Mouse (Mus musculus): ENCODE results near the gene Slc16a14. TPM values are rescaled to one million over a fixed set of nuclear protein-coding genes. Genes with fewer than 3 reads are reported as not detected.
"Not testable (repeated sequence)": the region's sequence is repeated elsewhere in the genome, so short reads cannot be mapped to it uniquely, and the experiment has no call there.

The Slc16a14 gene
- polyA plus RNA-seq (2015; fragmentation: Nextera tagmentation; extraction: Ambion mirVana) = 0.24 and 0.27 TPM in 2 replicates

GRCm38 (mm10) chr1:84934503-84935333 is at the start of gene Slc16a14:
Slc16a14 (minus strand) TSS chr1:84935134.
- Histone ChIP-seq H3K36me3 (ENCODE audit: control insufficient read depth, insufficient read depth, low read length) (no peaks in the 10 kb centered on the region), H3K4me3 (replicated peaks; ENCODE audit: low read length) (peak within 1 kb of the TSS; percentile 55), H3K27ac (ENCODE audit: low read length) (no peak within 1 kb of the TSS), H3K4me2 (ENCODE audit: low read depth, low read length) (peak within 1 kb of the TSS; percentile 82), H3K27me3 (ENCODE audit: control insufficient read depth, insufficient read depth, low read length) (peaks cover 23% of the 10 kb centered on the region), H3K4me1 (ENCODE audit: control insufficient read depth, insufficient read depth, low read length) (0 out of 2 replicates have a peak, but pooled peaks cover 2% of the 10 kb centered on the region), H3K9ac (ENCODE audit: low read length) (peak within 1 kb of the TSS; percentile 66), H3K9me3 (replicated peaks; ENCODE audit: control insufficient read depth, low read length) (no peaks in the 10 kb centered on the region)
- ATAC-seq (ENCODE audit: insufficient read depth, low FRiP score) = peak; percentile 68
- under 1% methylated on average over 59 of the region's 59 CpGs for whole genome bisulfite sequencing

DNA sequence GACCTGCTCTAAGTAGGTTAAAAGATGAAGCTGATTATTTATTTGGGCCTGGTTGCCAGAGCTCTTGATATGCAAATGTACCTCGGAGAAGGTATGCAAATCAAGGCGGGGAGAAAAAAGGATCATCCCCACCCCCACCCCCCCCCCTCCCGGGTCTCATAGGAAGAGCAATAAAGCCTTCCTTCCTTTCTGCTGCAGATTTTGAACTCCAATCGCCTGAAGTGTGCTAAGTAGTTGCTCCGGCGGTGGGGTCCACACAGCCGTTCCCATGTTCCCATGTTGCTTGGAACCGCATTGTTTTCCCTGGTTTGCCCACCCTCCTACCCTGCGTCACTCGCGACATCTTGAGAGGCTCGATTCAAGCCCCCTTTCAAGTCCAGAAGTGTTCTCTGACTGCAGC is 26.8 kb upstream of the Slc16a14 start:
- H3K4me2 ChIP-seq (ENCODE audit: low read depth, low read length); H3K27me3 ChIP-seq (ENCODE audit: control insufficient read depth, insufficient read depth, low read length); H3K36me3 ChIP-seq (ENCODE audit: control insufficient read depth, insufficient read depth, low read length); H3K9ac ChIP-seq (ENCODE audit: low read length); ATAC-seq (ENCODE audit: insufficient read depth, low FRiP score); H3K9me3 ChIP-seq (replicated peaks; ENCODE audit: control insufficient read depth, low read length); H3K4me1 ChIP-seq (ENCODE audit: control insufficient read depth, insufficient read depth, low read length); H3K4me3 ChIP-seq (replicated peaks; ENCODE audit: low read length); H3K27ac ChIP-seq (ENCODE audit: low read length): not testable (repeated sequence)
- under 1% methylated on average over 12 of the region's 12 CpGs for WGBS

DNA sequence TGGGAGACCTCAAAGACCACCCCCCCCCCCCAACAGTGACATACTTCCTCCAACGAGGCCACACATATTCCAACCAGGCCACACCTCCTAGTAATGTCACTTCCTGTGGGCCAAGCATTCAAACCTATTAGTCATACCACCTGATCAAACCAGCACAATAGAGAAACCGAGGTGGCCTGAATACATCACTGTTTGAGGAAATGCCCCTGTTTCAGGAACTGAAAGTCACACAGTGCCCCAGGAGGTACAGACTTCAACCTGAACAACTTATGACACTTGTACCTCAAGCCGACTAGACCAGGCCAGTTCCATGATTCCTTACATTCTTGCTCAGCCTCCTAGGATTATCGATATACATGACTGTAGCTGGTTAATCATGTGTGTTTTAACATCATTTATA is 22.8 kb upstream of the Slc16a14 start:
- WGBS = 81% methylated on average over 4 of the region's 4 CpGs
- H3K27me3 ChIP-seq (ENCODE audit: control insufficient read depth, insufficient read depth, low read length); H3K36me3 ChIP-seq (ENCODE audit: control insufficient read depth, insufficient read depth, low read length): not testable (repeated sequence)

GRCm38 (mm10) chr1:84956771-84957170 is 21.8 kb upstream of the Slc16a14 start:
- H3K9me3 ChIP-seq (replicated peaks; ENCODE audit: control insufficient read depth, low read length); H3K27ac ChIP-seq (ENCODE audit: low read length); ATAC-seq (ENCODE audit: insufficient read depth, low FRiP score); H3K36me3 ChIP-seq (ENCODE audit: control insufficient read depth, insufficient read depth, low read length); H3K4me2 ChIP-seq (ENCODE audit: low read depth, low read length); H3K27me3 ChIP-seq (ENCODE audit: control insufficient read depth, insufficient read depth, low read length); H3K9ac ChIP-seq (ENCODE audit: low read length); H3K4me1 ChIP-seq (ENCODE audit: control insufficient read depth, insufficient read depth, low read length); H3K4me3 ChIP-seq (replicated peaks; ENCODE audit: low read length): not testable (repeated sequence)
- 100% methylated on average over 3 of the region's 3 CpGs for WGBS

More for the DNA sequence above, 22.8 kb upstream of the Slc16a14 start:
- not testable (repeated sequence) for H3K27ac ChIP-seq (ENCODE audit: low read length); H3K9ac ChIP-seq (ENCODE audit: low read length); H3K4me3 ChIP-seq (replicated peaks; ENCODE audit: low read length); H3K9me3 ChIP-seq (replicated peaks; ENCODE audit: control insufficient read depth, low read length); H3K4me1 ChIP-seq (ENCODE audit: control insufficient read depth, insufficient read depth, low read length); H3K4me2 ChIP-seq (ENCODE audit: low read depth, low read length); ATAC-seq (ENCODE audit: insufficient read depth, low FRiP score)

DNA sequence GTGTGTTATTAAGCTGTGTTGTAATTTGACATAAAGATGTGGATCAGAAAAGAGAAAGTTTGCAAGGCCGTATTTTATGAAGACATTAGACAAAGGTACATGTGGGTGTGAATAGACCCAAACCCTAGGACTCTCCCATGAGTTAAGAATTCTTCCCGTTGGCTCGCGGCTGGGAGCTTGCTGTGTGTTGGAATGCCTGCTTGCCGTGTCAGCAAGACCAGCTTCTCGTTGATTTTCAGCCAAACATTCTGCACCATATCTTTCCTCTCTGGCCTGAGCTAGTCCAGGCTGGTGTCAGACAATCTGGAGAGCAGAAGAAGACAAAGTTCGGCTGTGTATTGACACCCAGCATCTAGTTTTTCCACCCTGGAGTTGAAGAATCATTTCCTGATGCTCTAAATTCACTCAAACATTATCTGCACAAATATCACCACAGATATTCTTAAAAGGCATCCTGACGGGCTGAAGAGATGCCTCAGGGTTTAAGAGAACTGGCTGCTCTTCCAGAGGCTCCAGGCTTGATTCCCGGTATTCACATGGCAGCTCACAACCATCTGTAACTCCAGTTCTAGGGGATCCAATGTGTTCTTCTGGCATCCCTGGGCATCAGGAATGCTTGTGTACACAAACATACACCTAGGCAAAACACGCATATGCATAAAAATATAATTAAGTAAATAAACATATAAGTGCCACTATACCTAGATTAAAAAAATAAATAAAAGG is 17.7 kb upstream of the Slc16a14 start:
- no peaks in the 10 kb centered on the region for H3K4me1 ChIP-seq (ENCODE audit: control insufficient read depth, insufficient read depth, low read length)
- H3K4me2 ChIP-seq (ENCODE audit: low read depth, low read length) = no peak overlapping the region
- H3K27ac ChIP-seq (ENCODE audit: low read length) = no peak overlapping the region
- H3K9me3 ChIP-seq (replicated peaks; ENCODE audit: control insufficient read depth, low read length) = no peaks in the 10 kb centered on the region; the same call in 1 of the 2 replicates
- no peak for ATAC-seq (ENCODE audit: insufficient read depth, low FRiP score)
- no peak overlapping the region for H3K9ac ChIP-seq (ENCODE audit: low read length)
- no peaks in the 10 kb centered on the region for H3K27me3 ChIP-seq (ENCODE audit: control insufficient read depth, insufficient read depth, low read length)
- H3K4me3 ChIP-seq (replicated peaks; ENCODE audit: low read length) = no peak overlapping the region
- H3K36me3 ChIP-seq (ENCODE audit: control insufficient read depth, insufficient read depth, low read length) = no peaks in the 10 kb centered on the region
- 71% methylated on average over 10 of the region's 10 CpGs for WGBS

DNA sequence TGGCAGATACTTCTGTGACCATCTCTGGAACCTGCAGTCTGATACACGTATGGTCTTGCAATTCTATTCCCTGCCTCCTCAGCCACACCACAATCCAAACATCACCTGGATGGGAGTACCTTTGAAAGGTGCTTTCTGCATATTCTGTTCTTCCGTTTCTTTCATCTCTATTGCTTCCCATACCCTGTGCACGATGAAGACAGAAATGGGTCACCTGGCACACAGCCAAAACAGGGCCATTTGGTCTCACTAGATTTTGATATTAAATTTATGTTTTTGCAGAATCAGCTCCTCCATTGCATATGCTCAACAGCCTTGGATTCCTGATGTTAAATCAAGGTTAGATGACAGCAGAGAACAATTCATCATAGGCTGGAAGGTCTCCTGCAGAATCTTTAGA is 16.6 kb upstream of the Slc16a14 start:
- Histone ChIP-seq H3K27me3 (ENCODE audit: control insufficient read depth, insufficient read depth, low read length) (no peaks in the 10 kb centered on the region), H3K9ac (ENCODE audit: low read length) (no peak overlapping the region), H3K4me3 (replicated peaks; ENCODE audit: low read length) (no peak overlapping the region), H3K27ac (ENCODE audit: low read length) (no peak overlapping the region), H3K9me3 (replicated peaks; ENCODE audit: control insufficient read depth, low read length) (no peaks in the 10 kb centered on the region; the same call in 1 of the 2 replicates), H3K4me2 (ENCODE audit: low read depth, low read length) (no peak overlapping the region), H3K36me3 (ENCODE audit: control insufficient read depth, insufficient read depth, low read length) (no peaks in the 10 kb centered on the region), H3K4me1 (ENCODE audit: control insufficient read depth, insufficient read depth, low read length) (no peaks in the 10 kb centered on the region)
- no peak for ATAC-seq (ENCODE audit: insufficient read depth, low FRiP score)
- 76% methylated on average over 3 of the region's 3 CpGs for WGBS

DNA sequence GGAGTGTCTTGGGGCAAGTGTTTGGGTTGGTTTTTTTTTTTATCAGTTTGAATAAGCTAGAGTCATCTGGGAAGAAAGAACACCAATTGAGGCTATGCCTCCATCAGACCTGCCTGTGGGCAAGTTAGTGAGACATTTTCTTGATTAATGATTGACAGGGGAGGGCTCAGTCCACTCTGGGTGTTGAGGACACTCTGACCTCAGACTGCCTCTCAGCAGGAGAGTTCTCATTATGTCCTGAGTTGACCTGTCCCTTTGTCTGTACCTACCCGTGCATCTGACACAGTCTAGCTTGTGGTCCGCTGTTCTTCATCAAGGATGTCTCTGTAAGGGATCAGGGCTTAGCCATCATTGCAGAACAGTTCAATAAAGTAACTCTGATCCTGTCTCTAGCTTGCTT is 12.5 kb upstream of the Slc16a14 start:
- Histone ChIP-seq H3K9me3 (replicated peaks; ENCODE audit: control insufficient read depth, low read length) (no peaks in the 10 kb centered on the region; the same call in 1 of the 2 replicates), H3K27ac (ENCODE audit: low read length) (no peak overlapping the region), H3K4me1 (ENCODE audit: control insufficient read depth, insufficient read depth, low read length) (no peaks in the 10 kb centered on the region), H3K4me2 (ENCODE audit: low read depth, low read length) (no peak overlapping the region), H3K27me3 (ENCODE audit: control insufficient read depth, insufficient read depth, low read length) (no peaks in the 10 kb centered on the region), H3K4me3 (replicated peaks; ENCODE audit: low read length) (no peak overlapping the region), H3K36me3 (ENCODE audit: control insufficient read depth, insufficient read depth, low read length) (no peaks in the 10 kb centered on the region), H3K9ac (ENCODE audit: low read length) (no peak overlapping the region)
- ATAC-seq (ENCODE audit: insufficient read depth, low FRiP score) = no peak
- 69% methylated on average over 2 of the region's 2 CpGs for WGBS

DNA sequence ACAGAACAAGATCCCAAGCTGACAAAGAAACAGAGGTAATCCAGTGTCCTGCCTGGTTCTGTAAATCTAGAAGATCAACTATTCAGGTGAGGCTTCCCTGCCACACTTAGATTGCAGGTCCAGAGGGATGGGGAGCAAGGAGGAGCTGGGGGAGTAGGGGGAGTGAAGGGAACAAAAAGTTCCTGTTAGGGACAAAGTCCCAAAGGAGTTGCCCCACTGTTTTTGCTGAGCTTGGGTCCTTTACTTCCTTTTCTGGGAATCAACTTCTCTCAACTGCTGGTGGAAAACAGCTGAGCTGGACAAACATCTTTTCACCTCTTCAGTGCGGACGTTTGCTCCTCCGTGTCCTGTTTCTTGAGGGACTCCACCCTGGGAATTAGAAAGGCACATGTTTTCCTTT is 11.0 kb upstream of the Slc16a14 start:
- Histone ChIP-seq H3K4me1 (ENCODE audit: control insufficient read depth, insufficient read depth, low read length) (no peaks in the 10 kb centered on the region), H3K4me3 (replicated peaks; ENCODE audit: low read length) (no peak overlapping the region), H3K27ac (ENCODE audit: low read length) (no peak overlapping the region), H3K27me3 (ENCODE audit: control insufficient read depth, insufficient read depth, low read length) (no peaks in the 10 kb centered on the region), H3K4me2 (ENCODE audit: low read depth, low read length) (no peak overlapping the region), H3K36me3 (ENCODE audit: control insufficient read depth, insufficient read depth, low read length) (no peaks in the 10 kb centered on the region), H3K9me3 (replicated peaks; ENCODE audit: control insufficient read depth, low read length) (no peaks in the 10 kb centered on the region), H3K9ac (ENCODE audit: low read length) (no peak overlapping the region)
- 63% methylated on average over 3 of the region's 3 CpGs for WGBS
- no peak for ATAC-seq (ENCODE audit: insufficient read depth, low FRiP score)

DNA sequence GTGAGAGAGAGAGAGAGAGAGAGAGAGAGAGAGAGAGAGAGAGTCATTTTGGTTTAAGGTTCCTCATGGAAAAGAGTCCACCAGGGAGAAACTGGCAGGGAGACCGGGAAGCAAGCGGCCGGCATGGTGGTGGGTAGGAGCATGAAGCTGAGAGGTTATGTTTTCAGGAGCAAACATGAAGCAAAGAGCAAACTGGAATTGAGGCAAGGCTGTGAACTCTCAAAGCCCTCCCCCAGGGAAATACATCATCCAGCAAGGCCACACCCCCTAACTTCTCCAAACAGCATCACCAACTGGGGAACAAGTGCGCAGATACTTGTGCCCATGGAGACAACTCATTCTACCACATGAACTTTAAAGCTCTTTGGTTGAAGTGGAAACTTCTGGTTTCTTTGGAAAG is 8.6 kb upstream of the Slc16a14 start:
- Histone ChIP-seq H3K4me3 (replicated peaks; ENCODE audit: low read length) (no peak overlapping the region), H3K27me3 (ENCODE audit: control insufficient read depth, insufficient read depth, low read length) (no peaks in the 10 kb centered on the region), H3K9me3 (replicated peaks; ENCODE audit: control insufficient read depth, low read length) (no peaks in the 10 kb centered on the region), H3K9ac (ENCODE audit: low read length) (no peak overlapping the region), H3K36me3 (ENCODE audit: control insufficient read depth, insufficient read depth, low read length) (no peaks in the 10 kb centered on the region), H3K4me2 (ENCODE audit: low read depth, low read length) (no peak overlapping the region), H3K4me1 (ENCODE audit: control insufficient read depth, insufficient read depth, low read length) (no peaks in the 10 kb centered on the region), H3K27ac (ENCODE audit: low read length) (no peak overlapping the region)
- 95% methylated on average over 4 of the region's 4 CpGs for whole genome bisulfite sequencing
- ATAC-seq (ENCODE audit: insufficient read depth, low FRiP score) = no peak
